Mouse (Mus musculus): Measurements from ENCODE around the gene Abr. TPM values are rescaled to one million over a fixed set of nuclear protein-coding genes. Genes with fewer than 3 reads are reported as not detected.
A peak's percentile ranks its signal among the peaks of the same experiment; 100 is the strongest.

Gene Abr
- 99.9 and 113 TPM in 2 replicates for polyA plus RNA-seq (2015; fragmentation: Nextera tagmentation; extraction: Ambion mirVana)

- peak within 1 kb of the TSS; percentile 100 for H3K4me2 ChIP-seq
- peak within 1 kb of the TSS; percentile 67 for H3K4me3 ChIP-seq
- ATAC-seq (ENCODE audit: low FRiP score, low read depth) = peak; percentile 28; the same call in 1 of the 2 replicates
- H3K36me3 ChIP-seq = no peaks in the 10 kb centered on the region
- H3K27me3 ChIP-seq = peaks cover 10% of the 10 kb centered on the region; the same call in 1 of the 2 replicates
- no peaks in the 10 kb centered on the region for H3K9me3 ChIP-seq
- peaks cover 31% of the 10 kb centered on the region for H3K4me1 ChIP-seq (replicated peaks)
- peak within 1 kb of the TSS; percentile 65 for H3K9ac ChIP-seq
- WGBS = 1% methylated on average over 31 of the region's 31 CpGs
- 0 out of 2 replicates have a peak within 1 kb of the TSS, but pooled peaks have one; percentile 38 for H3K27ac ChIP-seq (replicated peaks)
These were observed at the start of gene Abr for GRCm38 (mm10) chr11:76622152-76622565. Gene Abr (minus strand): TSS chr11:76622314.

- peaks cover 56% of the 10 kb centered on the region for H3K27me3 ChIP-seq
- no peak overlapping the region for H3K4me3 ChIP-seq
- H3K4me1 ChIP-seq (replicated peaks) = peaks cover 20% of the 10 kb centered on the region
- WGBS = 36% methylated on average over 4 of the region's 4 CpGs
- H3K36me3 ChIP-seq = no peaks in the 10 kb centered on the region
- no peak overlapping the region for H3K27ac ChIP-seq (replicated peaks)
- no peak overlapping the region for H3K4me2 ChIP-seq
- H3K9ac ChIP-seq = no peak overlapping the region
- no peaks in the 10 kb centered on the region for H3K9me3 ChIP-seq
- no peak for ATAC-seq (ENCODE audit: low FRiP score, low read depth)
These were observed 45.7 kb upstream of the Abr start for GRCm38 (mm10) chr11:76667807-76668206.

GRCm38 (mm10) chr11:76666002-76666649, 44.0 kb upstream of the Abr start:
- 7% methylated on average over 35 of the region's 35 CpGs for WGBS
- H3K27ac ChIP-seq (replicated peaks) = 0 out of 2 replicates have a peak overlapping the region, but pooled peaks have one; percentile 14
- peaks cover 13% of the 10 kb centered on the region for H3K4me1 ChIP-seq (replicated peaks)
- peak overlapping the region; percentile 42 for H3K9ac ChIP-seq
- no peaks in the 10 kb centered on the region for H3K36me3 ChIP-seq
- ATAC-seq (ENCODE audit: low FRiP score, low read depth) = no peak
- peak overlapping the region; percentile 37 for H3K4me3 ChIP-seq
- no peaks in the 10 kb centered on the region for H3K9me3 ChIP-seq
- peaks cover 41% of the 10 kb centered on the region for H3K27me3 ChIP-seq
- H3K4me2 ChIP-seq = peak overlapping the region; percentile 73

GRCm38 (mm10) chr11:76661790-76662468, 39.8 kb upstream of the Abr start:
- no peaks in the 10 kb centered on the region for H3K9me3 ChIP-seq
- no peak overlapping the region for H3K27ac ChIP-seq (replicated peaks)
- no peak overlapping the region for H3K4me2 ChIP-seq
- no peak overlapping the region for H3K4me3 ChIP-seq
- peaks cover 13% of the 10 kb centered on the region for H3K27me3 ChIP-seq
- H3K4me1 ChIP-seq (replicated peaks) = peaks cover 11% of the 10 kb centered on the region
- H3K9ac ChIP-seq = no peak overlapping the region
- ATAC-seq (ENCODE audit: low FRiP score, low read depth) = no peak
- no peaks in the 10 kb centered on the region for H3K36me3 ChIP-seq
- WGBS = 81% methylated on average over 7 of the region's 7 CpGs

- Histone ChIP-seq H3K4me2 (no peak overlapping the region), H3K36me3 (no peaks in the 10 kb centered on the region), H3K9ac (no peak overlapping the region), H3K9me3 (no peaks in the 10 kb centered on the region), H3K27ac (replicated peaks) (no peak overlapping the region), H3K4me3 (no peak overlapping the region), H3K4me1 (replicated peaks) (no peaks in the 10 kb centered on the region; the same call in 1 of the 2 replicates), H3K27me3 (no peaks in the 10 kb centered on the region; the same call in 1 of the 2 replicates)
- 63% methylated on average over 14 of the region's 14 CpGs for WGBS
- ATAC-seq (ENCODE audit: low FRiP score, low read depth) = no peak
These were observed 37.2 kb upstream of the Abr start for GRCm38 (mm10) chr11:76659138-76659930.

GRCm38 (mm10) chr11:76657450-76657970, 35.4 kb upstream of the Abr start:
- Histone ChIP-seq H3K4me3 (no peak overlapping the region), H3K4me1 (replicated peaks) (no peaks in the 10 kb centered on the region; the same call in 1 of the 2 replicates), H3K27me3 (no peaks in the 10 kb centered on the region), H3K27ac (replicated peaks) (no peak overlapping the region), H3K9ac (no peak overlapping the region), H3K9me3 (no peaks in the 10 kb centered on the region), H3K36me3 (no peaks in the 10 kb centered on the region), H3K4me2 (no peak overlapping the region)
- no peak for ATAC-seq (ENCODE audit: low FRiP score, low read depth)
- WGBS = 44% methylated on average over 4 of the region's 4 CpGs

- Histone ChIP-seq H3K36me3 (no peaks in the 10 kb centered on the region), H3K27ac (replicated peaks) (no peak overlapping the region), H3K9me3 (no peaks in the 10 kb centered on the region), H3K4me1 (replicated peaks) (no peaks in the 10 kb centered on the region; the same call in 1 of the 2 replicates), H3K4me2 (peak overlapping the region; percentile 39), H3K27me3 (no peaks in the 10 kb centered on the region), H3K4me3 (no peak overlapping the region), H3K9ac (no peak overlapping the region)
- no peak for ATAC-seq (ENCODE audit: low FRiP score, low read depth)
- 6% methylated on average over 10 of the region's 10 CpGs for WGBS
These were observed 33.0 kb upstream of the Abr start for GRCm38 (mm10) chr11:76655106-76655505.

GRCm38 (mm10) chr11:76652838-76653334, 30.8 kb upstream of the Abr start:
- H3K4me1 ChIP-seq (replicated peaks) = no peaks in the 10 kb centered on the region; the same call in 1 of the 2 replicates
- no peak overlapping the region for H3K4me2 ChIP-seq
- peak; percentile 67 for ATAC-seq (ENCODE audit: low FRiP score, low read depth)
- no peaks in the 10 kb centered on the region for H3K27me3 ChIP-seq
- H3K9ac ChIP-seq = no peak overlapping the region
- H3K27ac ChIP-seq (replicated peaks) = no peak overlapping the region
- 46% methylated on average over 3 of the region's 3 CpGs for WGBS
- no peak overlapping the region for H3K4me3 ChIP-seq
- no peaks in the 10 kb centered on the region for H3K36me3 ChIP-seq
- H3K9me3 ChIP-seq = no peaks in the 10 kb centered on the region

- H3K4me3 ChIP-seq = no peak overlapping the region
- no peaks in the 10 kb centered on the region for H3K27me3 ChIP-seq
- H3K27ac ChIP-seq (replicated peaks) = no peak overlapping the region
- 61% methylated on average over 11 of the region's 14 CpGs for WGBS
- H3K4me2 ChIP-seq = no peak overlapping the region
- H3K9me3 ChIP-seq = no peaks in the 10 kb centered on the region
- H3K36me3 ChIP-seq = no peaks in the 10 kb centered on the region
- no peak overlapping the region for H3K9ac ChIP-seq
- no peak for ATAC-seq (ENCODE audit: low FRiP score, low read depth)
- peaks cover 17% of the 10 kb centered on the region for H3K4me1 ChIP-seq (replicated peaks)
These were observed 28.9 kb upstream of the Abr start for GRCm38 (mm10) chr11:76650862-76651560.

- H3K36me3 ChIP-seq = no peaks in the 10 kb centered on the region
- peak overlapping the region; percentile 62 for H3K27ac ChIP-seq (replicated peaks)
- H3K9ac ChIP-seq = peak overlapping the region; percentile 3; the same call in 1 of the 2 replicates
- ATAC-seq (ENCODE audit: low FRiP score, low read depth) = peak; percentile 32; the same call in 1 of the 2 replicates
- H3K4me2 ChIP-seq = peak overlapping the region; percentile 45
- H3K9me3 ChIP-seq = no peaks in the 10 kb centered on the region
- H3K4me1 ChIP-seq (replicated peaks) = peaks cover 35% of the 10 kb centered on the region
- no peaks in the 10 kb centered on the region for H3K27me3 ChIP-seq
- peak overlapping the region; percentile 12 for H3K4me3 ChIP-seq
- 6% methylated on average over 9 of the region's 9 CpGs for whole genome bisulfite sequencing
These were observed 25.4 kb upstream of the Abr start for GRCm38 (mm10) chr11:76647500-76647899.

- peak overlapping the region; percentile 3; the same call in 1 of the 2 replicates for H3K9ac ChIP-seq
- H3K9me3 ChIP-seq = no peaks in the 10 kb centered on the region
- no peaks in the 10 kb centered on the region for H3K27me3 ChIP-seq
- peak; percentile 62; the same call in 1 of the 2 replicates for ATAC-seq (ENCODE audit: low FRiP score, low read depth)
- peak overlapping the region; percentile 45 for H3K4me2 ChIP-seq
- peaks cover 35% of the 10 kb centered on the region for H3K4me1 ChIP-seq (replicated peaks)
- H3K36me3 ChIP-seq = no peaks in the 10 kb centered on the region
- 1% methylated on average over 7 of the region's 7 CpGs for WGBS
- peak overlapping the region; percentile 62 for H3K27ac ChIP-seq (replicated peaks)
- peak overlapping the region; percentile 12 for H3K4me3 ChIP-seq
These were observed 24.9 kb upstream of the Abr start for GRCm38 (mm10) chr11:76647062-76647461.
